In the genomic region with DNA sequence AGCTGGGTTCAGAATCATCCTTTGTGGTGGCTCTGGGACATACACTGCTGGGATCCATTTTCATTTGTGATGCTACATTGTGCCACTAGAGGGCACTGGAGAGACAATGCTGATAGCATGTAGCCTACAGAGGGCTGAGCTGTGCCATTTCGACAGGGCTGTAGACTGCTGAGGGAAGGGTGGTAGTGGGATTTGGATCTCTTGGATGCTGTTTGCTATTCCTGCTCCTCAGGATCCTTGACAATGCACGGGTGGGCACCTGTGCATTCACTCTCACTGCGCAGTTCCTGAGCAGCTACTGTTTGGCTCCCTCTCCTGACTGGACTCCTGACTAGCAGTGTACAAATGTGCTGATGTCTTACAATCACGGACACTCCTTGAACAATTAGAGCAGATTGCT, we compare ENCODE assay signal across 7 mouse cellular contexts. TPM values are rescaled to one million over a fixed set of nuclear protein-coding genes. Genes with fewer than 3 reads are reported as not detected.
A peak's percentile ranks its signal among the peaks of the same experiment; 100 is the strongest.
DNase-seq lines count a peak whose midpoint lies in the region; ATAC-seq and TF ChIP-seq lines count a peak whose summit lies in the region.

No protein-coding gene starts in this region.

- peak; percentile 75 to 91 for DNase-seq in cerebellum, postnatal 36 days
- DNase-seq in gastrocnemius, adult 2 months: peak; percentile 76
- peak; percentile 77 for DNase-seq in hindlimb bud, embryonic 11.5 days (ENCODE audit: extremely low spot score, low read depth, low spot score)
- DNase-seq in left cerebral cortex, adult 8-10 months (ENCODE audit: low spot score in 2 of 2): peak; percentile 53 to 70
- peak; percentile 67 to 76 for DNase-seq in right cerebral cortex, postnatal 36 days (ENCODE audit: low spot score in 2 of 2)

- peak; percentile 62 for ATAC-seq in activated CD4-positive, CD25-positive, alpha-beta regulatory T cell, adult 4 months
- ATAC-seq in megakaryocyte-erythroid progenitor cell, adult 5-6 weeks (replicated peaks; ENCODE audit: low FRiP score, low TSS enrichment, poor library complexity, severe bottlenecking): peak; percentile 64

- H3K27ac ChIP-seq in gastrocnemius, adult 2 months: no peak overlapping the region

- peak; percentile 97 for TF ChIP-seq CTCF in gastrocnemius, adult 2 months (IDR thresholded peaks at IDR 0.05)

- H3K4me3 ChIP-seq in gastrocnemius, adult 2 months: no peak overlapping the region

- intact Hi-C loops in gastrocnemius, adult 2 months (cut with DNase I): no loop called here

RNA-seq across cellular contexts. Expression of a gene that starts 23.9 kb away (rescaled TPM):
- 1 to 10 TPM; 5.2 to 7.1 TPM for polyA plus RNA-seq in activated CD4-positive, CD25-positive, alpha-beta regulatory T cell, adult 4 months (2017; shearing (Covaris generic))
- total RNA-seq in gastrocnemius, adult 2 months (2021): 1 to 10 TPM; 6.0 to 9.4 TPM
- total RNA-seq in left cerebral cortex, adult 8-10 months (2022): 10 to 100 TPM; 34.3 to 50.9 (median 46.4) TPM
- total RNA-seq in megakaryocyte-erythroid progenitor cell, adult 5-6 weeks (2014; fragmentation: Nextera tagmentation): 14.8 and 18.4 TPM in 2 replicates
- 1.7 and 3.5 TPM in 2 replicates for total RNA-seq in megakaryocyte-erythroid progenitor cell, adult 5-6 weeks (2017)

RNA-seq across cellular contexts. Expression of a gene that starts 57.2 kb away (rescaled TPM):
- not detected for polyA plus RNA-seq in activated CD4-positive, CD25-positive, alpha-beta regulatory T cell, adult 4 months (2017; shearing (Covaris generic))
- not detected for total RNA-seq in gastrocnemius, adult 2 months (2021)
- total RNA-seq in left cerebral cortex, adult 8-10 months (2022): 1 to 10 TPM in 3 of 4 experiments, under 1 TPM in 1; 0.63 to 1.8 (median 1.4) TPM
- not detected in 2 replicates for total RNA-seq in megakaryocyte-erythroid progenitor cell, adult 5-6 weeks (2014; fragmentation: Nextera tagmentation)
- 0.05 TPM in 1 of 2 replicates, not detected in the other for total RNA-seq in megakaryocyte-erythroid progenitor cell, adult 5-6 weeks (2017)

RNA-seq across cellular contexts. Expression of a gene that starts 59.8 kb away (rescaled TPM):
- polyA plus RNA-seq in activated CD4-positive, CD25-positive, alpha-beta regulatory T cell, adult 4 months (2017; shearing (Covaris generic)): 1 to 10 TPM; 2.4 to 2.7 TPM
- 10 to 100 TPM; 76.3 to 92.0 TPM for total RNA-seq in gastrocnemius, adult 2 months (2021)
- total RNA-seq in left cerebral cortex, adult 8-10 months (2022): 10 to 100 TPM; 89.1 to 97.8 (median 95.8) TPM
- 0.48 and 3.2 TPM in 2 replicates for total RNA-seq in megakaryocyte-erythroid progenitor cell, adult 5-6 weeks (2014; fragmentation: Nextera tagmentation)
- total RNA-seq in megakaryocyte-erythroid progenitor cell, adult 5-6 weeks (2017): 0.33 and 0.65 TPM in 2 replicates

Comparison
In these comparisons a context has a peak if more than half of its experiments do, and no peak if none do; other contexts are left out.
1. RNA of a gene that starts 59.8 kb away (total RNA-seq): 89.1 to 97.8 TPM in left cerebral cortex, adult 8-10 months and 76.3 to 92.0 TPM in gastrocnemius, adult 2 months; 0.33 to 3.2 TPM in megakaryocyte-erythroid progenitor cell, adult 5-6 weeks; every median in the first group is over 10 times any median in the second.
2. Peak in every context shown above with its lines, with median percentiles within 50 percentile points of each other: DNase-seq.